Mouse (Mus musculus): Measurements from ENCODE around the gene Usp15. TPM values are rescaled to one million over a fixed set of nuclear protein-coding genes. Genes with fewer than 3 reads are reported as not detected.

Usp15 gene
- polyA plus RNA-seq, 1 experiment from 2014 or later = 57.3 TPM

DNA sequence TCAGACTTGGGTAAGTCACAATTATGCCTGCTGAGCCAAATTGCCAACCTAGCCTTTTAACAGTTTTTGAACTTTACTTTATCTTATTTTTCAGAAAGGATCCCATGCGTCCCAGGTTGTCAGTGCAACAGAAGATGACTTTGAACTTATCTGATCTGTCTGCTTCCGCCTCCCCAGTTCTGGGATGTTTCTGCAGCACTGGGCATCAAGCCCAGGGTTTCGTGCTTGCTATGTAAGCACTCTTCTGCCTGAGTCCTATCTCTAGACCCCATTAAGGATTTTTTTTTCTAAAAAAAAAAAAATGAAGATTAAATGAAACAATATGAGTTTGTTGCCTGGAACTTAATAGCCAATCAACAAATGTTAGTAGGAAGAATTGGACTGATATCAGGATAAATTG lies 2.3 kb upstream of the Usp15 start:
- H3K36me3 ChIP-seq (ENCODE audit: poor library complexity, severe bottlenecking) = no peaks in the 10 kb centered on the region
- peaks cover 14% of the 10 kb centered on the region for H3K4me1 ChIP-seq
- H3K27me3 ChIP-seq = no peaks in the 10 kb centered on the region
- H3K9ac ChIP-seq = no peak overlapping the region
- no peak overlapping the region for H3K4me2 ChIP-seq
- 88% methylated on average over 3 of the region's 3 CpGs for WGBS
- H3K4me3 ChIP-seq = no peak overlapping the region
- H3K27ac ChIP-seq = no peak overlapping the region
- H3K9me3 ChIP-seq (replicated peaks) = no peaks in the 10 kb centered on the region
- ATAC-seq = no peak

- WGBS = 77% methylated on average over 5 of the region's 5 CpGs
- Histone ChIP-seq H3K4me3 (no peak overlapping the region), H3K36me3 (ENCODE audit: poor library complexity, severe bottlenecking) (no peaks in the 10 kb centered on the region), H3K9me3 (replicated peaks) (no peaks in the 10 kb centered on the region), H3K4me2 (no peak overlapping the region), H3K27ac (no peak overlapping the region), H3K9ac (no peak overlapping the region), H3K27me3 (no peaks in the 10 kb centered on the region), H3K4me1 (peaks cover 18% of the 10 kb centered on the region)
- ATAC-seq = no peak
Observed at GRCm38 (mm10) chr10:123198183-123198582, 1.4 kb upstream of the Usp15 start.

DNA sequence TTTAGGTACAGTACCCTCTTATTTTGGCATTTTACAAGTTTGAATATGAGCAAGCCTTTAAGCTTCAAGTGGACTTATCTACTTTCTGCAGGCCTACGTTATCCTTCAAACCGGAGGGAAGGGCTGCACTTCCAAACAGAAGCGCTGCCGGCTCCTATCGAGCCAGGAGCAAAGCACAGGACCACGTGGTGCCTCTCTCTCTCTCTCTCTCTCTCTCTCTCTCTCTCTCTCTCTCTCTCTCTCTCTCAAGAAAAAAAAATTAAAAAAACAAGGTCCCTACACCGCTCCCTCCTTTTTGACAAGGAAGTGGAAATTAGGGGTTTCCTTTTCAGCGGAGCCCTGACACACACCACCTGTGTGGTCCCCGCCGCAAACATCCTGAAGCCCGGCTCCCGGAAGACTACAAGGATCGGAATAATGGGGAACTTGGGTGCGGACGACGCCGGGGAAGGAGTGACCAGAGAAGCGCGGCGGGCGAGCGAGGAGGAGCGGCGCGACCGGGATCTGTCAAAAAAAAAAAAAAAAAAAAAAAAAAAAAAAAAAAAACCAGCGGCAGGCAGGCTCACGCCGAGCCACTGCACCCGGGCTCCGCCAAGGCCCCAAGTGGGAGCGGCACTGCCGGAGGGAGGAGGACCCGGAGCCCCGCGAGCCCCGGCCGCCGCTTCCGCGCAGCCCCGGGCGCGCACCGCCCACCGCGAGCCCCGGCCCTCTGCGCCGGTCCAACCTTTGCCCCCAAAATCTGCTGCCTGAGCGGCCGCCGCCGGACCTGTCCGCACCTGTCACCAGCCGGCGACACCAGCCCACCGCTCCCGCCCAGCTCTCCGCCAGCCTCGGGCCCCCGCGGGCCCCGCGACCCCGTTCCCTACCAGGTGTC lies 597 bp downstream of the Usp15 start:
- Histone ChIP-seq H3K36me3 (ENCODE audit: poor library complexity, severe bottlenecking) (no peaks in the 10 kb centered on the region), H3K9ac (peak overlapping the region; percentile 90), H3K4me1 (peaks cover 22% of the 10 kb centered on the region), H3K4me2 (peak overlapping the region; percentile 71), H3K4me3 (peak overlapping the region; percentile 90), H3K27me3 (no peaks in the 10 kb centered on the region), H3K27ac (peak overlapping the region; percentile 91), H3K9me3 (replicated peaks) (no peaks in the 10 kb centered on the region)
- peak; percentile 78 for ATAC-seq
- WGBS = 0% methylated on average over 57 of the region's 66 CpGs

DNA sequence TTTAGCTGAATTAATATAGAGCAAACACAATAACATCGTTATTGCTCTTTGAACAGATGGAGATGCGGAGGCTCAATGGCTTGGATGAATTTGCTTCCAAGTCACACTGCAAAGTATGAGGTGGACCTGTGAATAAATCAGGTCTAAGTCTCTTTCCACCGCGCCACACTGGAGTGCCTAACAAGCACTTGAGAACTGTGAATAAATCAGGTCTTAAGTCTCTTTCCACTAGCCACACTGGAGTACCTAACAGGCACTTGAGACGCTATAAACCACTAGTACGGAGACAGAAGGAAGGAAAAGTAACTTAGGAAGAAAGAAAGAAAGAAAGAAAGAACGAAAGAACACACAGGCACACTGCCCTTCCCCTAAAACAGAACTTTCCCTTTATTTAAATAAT lies 1.3 kb downstream of the Usp15 start:
- H3K9me3 ChIP-seq (replicated peaks) = no peaks in the 10 kb centered on the region
- no peaks in the 10 kb centered on the region for H3K27me3 ChIP-seq
- peaks cover 22% of the 10 kb centered on the region for H3K4me1 ChIP-seq
- peak overlapping the region; percentile 90 for H3K9ac ChIP-seq
- peak overlapping the region; percentile 90 for H3K4me3 ChIP-seq
- ATAC-seq = no peak
- WGBS = 10% methylated on average over 7 of the region's 7 CpGs
- no peak overlapping the region for H3K27ac ChIP-seq
- peak overlapping the region; percentile 71 for H3K4me2 ChIP-seq
- no peaks in the 10 kb centered on the region for H3K36me3 ChIP-seq (ENCODE audit: poor library complexity, severe bottlenecking)

DNA sequence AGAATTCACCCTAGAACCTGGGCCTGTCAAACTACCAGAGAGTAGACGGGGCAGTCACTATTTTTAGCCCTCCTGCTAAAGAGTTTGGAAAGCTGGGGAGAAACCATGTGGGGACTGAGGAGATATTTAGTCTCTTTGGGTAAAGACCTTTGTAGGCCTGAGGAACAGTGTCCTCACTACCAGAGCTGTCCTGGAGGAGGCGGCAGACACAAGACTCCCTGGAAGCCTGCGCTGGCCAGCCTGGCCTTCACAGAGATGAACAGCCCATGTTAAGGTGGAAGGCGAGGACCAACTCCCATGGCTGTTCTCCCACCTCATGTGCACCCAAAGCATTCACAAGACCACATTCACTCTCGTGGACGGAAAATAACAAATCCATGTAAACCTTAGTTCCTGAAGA lies 5.8 kb downstream of the Usp15 start:
- H3K36me3 ChIP-seq (ENCODE audit: poor library complexity, severe bottlenecking) = no peaks in the 10 kb centered on the region
- H3K9ac ChIP-seq = no peak overlapping the region
- peaks cover 22% of the 10 kb centered on the region for H3K4me1 ChIP-seq
- no peak overlapping the region for H3K4me2 ChIP-seq
- H3K27me3 ChIP-seq = no peaks in the 10 kb centered on the region
- H3K4me3 ChIP-seq = no peak overlapping the region
- H3K9me3 ChIP-seq (replicated peaks) = no peaks in the 10 kb centered on the region
- WGBS = 86% methylated on average over 6 of the region's 6 CpGs
- no peak for ATAC-seq
- H3K27ac ChIP-seq = no peak overlapping the region

GRCm38 (mm10) chr10:123187337-123187736 lies 9.5 kb downstream of the Usp15 start:
- peaks cover 12% of the 10 kb centered on the region; the same call in 1 of the 2 replicates for H3K4me1 ChIP-seq
- no peaks in the 10 kb centered on the region for H3K9me3 ChIP-seq (replicated peaks)
- H3K9ac ChIP-seq = no peak overlapping the region
- H3K27ac ChIP-seq = no peak overlapping the region
- no peak overlapping the region for H3K4me3 ChIP-seq
- ATAC-seq = no peak
- H3K36me3 ChIP-seq (ENCODE audit: poor library complexity, severe bottlenecking) = no peaks in the 10 kb centered on the region
- 89% methylated on average over 6 of the region's 6 CpGs for WGBS
- H3K4me2 ChIP-seq = no peak overlapping the region
- H3K27me3 ChIP-seq = no peaks in the 10 kb centered on the region

DNA sequence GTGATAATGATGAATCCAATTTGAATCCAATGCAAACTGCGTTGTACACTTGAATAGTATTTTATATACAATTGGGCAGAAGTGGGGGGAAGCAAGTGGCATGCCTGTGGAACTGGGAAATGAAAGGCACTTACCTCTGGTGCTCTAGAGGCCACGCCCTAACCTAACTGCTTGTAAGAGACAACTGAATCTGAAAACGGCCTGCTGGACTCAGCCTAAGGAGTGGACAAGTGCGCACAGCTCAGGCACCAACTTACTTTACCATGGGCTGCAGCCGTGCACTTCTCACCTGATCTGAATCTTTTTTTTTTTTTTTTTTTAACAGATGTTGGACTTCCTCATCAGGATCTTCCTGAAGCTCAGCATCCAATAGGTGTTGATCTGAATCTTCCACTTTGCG lies 10.9 kb downstream of the Usp15 start:
- no peak overlapping the region for H3K4me2 ChIP-seq
- no peak overlapping the region for H3K4me3 ChIP-seq
- 89% methylated on average over 6 of the region's 6 CpGs for WGBS
- H3K4me1 ChIP-seq = peaks cover 7% of the 10 kb centered on the region; the same call in 1 of the 2 replicates
- H3K27me3 ChIP-seq = no peaks in the 10 kb centered on the region
- H3K36me3 ChIP-seq (ENCODE audit: poor library complexity, severe bottlenecking) = peaks cover under 1% of the 10 kb centered on the region; the same call in 1 of the 2 replicates
- no peak overlapping the region for H3K27ac ChIP-seq
- H3K9me3 ChIP-seq (replicated peaks) = no peaks in the 10 kb centered on the region
- ATAC-seq = no peak
- no peak overlapping the region for H3K9ac ChIP-seq

- peaks cover 18% of the 10 kb centered on the region for H3K36me3 ChIP-seq (ENCODE audit: poor library complexity, severe bottlenecking)
- H3K4me3 ChIP-seq = no peak overlapping the region
- ATAC-seq = no peak
- H3K9me3 ChIP-seq (replicated peaks) = no peaks in the 10 kb centered on the region
- no peak overlapping the region for H3K9ac ChIP-seq
- H3K4me1 ChIP-seq = peaks cover 7% of the 10 kb centered on the region; the same call in 1 of the 2 replicates
- no peaks in the 10 kb centered on the region for H3K27me3 ChIP-seq
- no peak overlapping the region for H3K4me2 ChIP-seq
- WGBS = 72% methylated on average over 2 of the region's 2 CpGs
- H3K27ac ChIP-seq = no peak overlapping the region
Observed at GRCm38 (mm10) chr10:123183743-123184142, 13.1 kb downstream of the Usp15 start.

DNA sequence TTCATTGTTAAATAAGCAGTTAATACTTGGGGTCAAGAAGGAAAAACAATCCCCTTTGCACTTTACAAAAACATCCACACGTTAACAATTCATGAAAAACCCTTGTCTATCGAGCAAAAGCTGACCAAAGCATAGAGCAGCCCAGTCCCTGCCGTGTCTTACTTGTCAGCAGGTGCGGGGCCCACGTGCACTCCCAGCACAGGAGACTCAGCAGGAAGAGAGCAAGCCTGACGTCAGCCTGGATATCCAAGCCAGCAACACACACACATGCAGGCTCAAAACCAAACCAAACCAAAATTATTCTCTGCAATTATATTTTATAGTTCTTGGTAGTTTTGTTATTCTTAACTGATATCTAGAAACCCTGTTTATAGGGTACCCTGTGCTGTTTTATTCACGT lies 13.6 kb downstream of the Usp15 start:
- Histone ChIP-seq H3K36me3 (ENCODE audit: poor library complexity, severe bottlenecking) (peaks cover 22% of the 10 kb centered on the region), H3K4me3 (no peak overlapping the region), H3K27ac (no peak overlapping the region), H3K9me3 (replicated peaks) (no peaks in the 10 kb centered on the region), H3K4me2 (no peak overlapping the region), H3K9ac (no peak overlapping the region), H3K4me1 (peaks cover 7% of the 10 kb centered on the region; the same call in 1 of the 2 replicates), H3K27me3 (no peaks in the 10 kb centered on the region)
- no peak for ATAC-seq
- 46% methylated on average over 7 of the region's 7 CpGs for WGBS

DNA sequence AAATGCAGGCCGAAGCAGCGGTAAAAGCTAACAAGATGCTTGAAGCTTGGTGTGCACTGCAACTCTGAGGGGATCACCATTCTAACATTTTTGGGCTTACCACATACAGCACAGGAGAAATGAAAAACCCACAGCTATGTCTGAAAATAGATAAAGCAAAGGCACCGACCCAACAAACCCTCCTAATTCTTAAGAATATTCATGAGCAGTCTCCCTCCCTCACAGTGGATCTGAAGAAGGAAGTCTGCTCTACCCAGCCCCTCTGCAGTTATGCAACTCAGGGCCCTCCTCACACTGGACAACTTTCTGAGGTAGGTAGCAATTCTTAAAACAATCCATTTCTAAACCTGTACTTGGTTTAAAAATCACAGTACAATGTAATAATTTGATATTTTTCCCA lies 14.4 kb downstream of the Usp15 start:
- peaks cover 26% of the 10 kb centered on the region for H3K36me3 ChIP-seq (ENCODE audit: poor library complexity, severe bottlenecking)
- no peak overlapping the region for H3K4me2 ChIP-seq
- H3K27ac ChIP-seq = no peak overlapping the region
- no peak overlapping the region for H3K9ac ChIP-seq
- no peaks in the 10 kb centered on the region for H3K27me3 ChIP-seq
- H3K4me1 ChIP-seq = peaks cover 7% of the 10 kb centered on the region; the same call in 1 of the 2 replicates
- no peak for ATAC-seq
- no peaks in the 10 kb centered on the region for H3K9me3 ChIP-seq (replicated peaks)
- 88% methylated on average over 3 of the region's 3 CpGs for WGBS
- no peak overlapping the region for H3K4me3 ChIP-seq

GRCm38 (mm10) chr10:123175771-123176170 lies 21.0 kb downstream of the Usp15 start:
- H3K27me3 ChIP-seq = no peaks in the 10 kb centered on the region
- no peak overlapping the region for H3K4me3 ChIP-seq
- no peak overlapping the region for H3K27ac ChIP-seq
- peak; percentile 36; the same call in 1 of the 2 replicates for ATAC-seq
- 75% methylated on average over 4 of the region's 4 CpGs for WGBS
- H3K4me2 ChIP-seq = no peak overlapping the region
- H3K9me3 ChIP-seq (replicated peaks) = no peaks in the 10 kb centered on the region
- H3K9ac ChIP-seq = no peak overlapping the region
- H3K36me3 ChIP-seq (ENCODE audit: poor library complexity, severe bottlenecking) = peaks cover 40% of the 10 kb centered on the region
- H3K4me1 ChIP-seq = no peaks in the 10 kb centered on the region

DNA sequence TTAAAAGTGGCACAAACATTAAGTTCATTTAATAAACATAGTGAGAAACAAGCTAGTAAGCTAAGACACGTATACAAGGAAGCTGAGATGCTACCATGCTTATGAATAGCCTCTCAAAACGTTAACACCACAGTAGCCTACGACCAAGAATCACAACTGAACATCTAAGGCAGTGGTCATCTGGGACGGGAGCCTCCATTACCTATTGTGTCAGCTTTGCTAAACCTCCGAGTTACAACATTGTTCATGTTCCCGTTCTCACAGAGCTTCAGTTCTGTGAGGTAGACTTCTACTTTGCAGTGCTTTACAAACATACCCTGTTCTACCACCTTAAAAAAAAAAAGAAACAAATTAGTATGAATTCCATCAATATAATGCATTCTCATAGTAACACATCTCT lies 25.9 kb downstream of the Usp15 start:
- H3K9me3 ChIP-seq (replicated peaks) = no peaks in the 10 kb centered on the region
- H3K4me1 ChIP-seq = no peaks in the 10 kb centered on the region
- H3K9ac ChIP-seq = no peak overlapping the region
- no peak overlapping the region for H3K27ac ChIP-seq
- H3K4me2 ChIP-seq = no peak overlapping the region
- no peak overlapping the region for H3K4me3 ChIP-seq
- ATAC-seq = no peak
- no peaks in the 10 kb centered on the region for H3K27me3 ChIP-seq
- 86% methylated on average over 6 of the region's 6 CpGs for WGBS
- peaks cover 37% of the 10 kb centered on the region for H3K36me3 ChIP-seq (ENCODE audit: poor library complexity, severe bottlenecking)

All from forebrain, embryonic 13.5 days (tissue).